Mouse (Mus musculus) thymus, postnatal 25 days (tissue): ENCODE measurements at regions not wholly inside any gene's neighbourhood (a gene's known extent, or its start where the extent isn't known, plus 50 kb on each side); places are given as distances from the start of the nearest gene placed in this dataset.
"Not testable (repeated sequence)": the region's sequence is repeated elsewhere in the genome, so short reads cannot be mapped to it uniquely, and the experiment has no call there.

Experiments used
- DNase-seq: peaks from one replicate; pipeline ENCODE4 v3.0.0; 2022

GRCm38 (mm10) chr9:30662456-30662855, 235.5 kb downstream of the Snx19 start:
- DNase-seq: no peak

- DNase-seq: no peak
Measured at GRCm38 (mm10) chr9:30653961-30654360, 227.1 kb downstream of the Snx19 start.

- DNase-seq: no peak
Measured at GRCm38 (mm10) chr9:30653210-30653609, 226.3 kb downstream of the Snx19 start.

GRCm38 (mm10) chr9:30649392-30650054, 222.6 kb downstream of the Snx19 start:
- no peak for DNase-seq

- no peak for DNase-seq
Measured at GRCm38 (mm10) chr9:30633741-30634470, 207.0 kb downstream of the Snx19 start.

GRCm38 (mm10) chr9:30632164-30633146, 205.5 kb downstream of the Snx19 start:
- DNase-seq: no peak

- DNase-seq: no peak
Measured at GRCm38 (mm10) chr9:30625635-30626034, 198.7 kb downstream of the Snx19 start.

GRCm38 (mm10) chr9:30625090-30625489, 198.2 kb downstream of the Snx19 start:
- DNase-seq: no peak

GRCm38 (mm10) chr9:30624481-30624880, 197.6 kb downstream of the Snx19 start:
- DNase-seq: no peak

- no peak for DNase-seq
Measured at GRCm38 (mm10) chr9:30619325-30619724, 192.4 kb downstream of the Snx19 start.

- no peak for DNase-seq
Measured at GRCm38 (mm10) chr9:30618181-30618580, 191.3 kb downstream of the Snx19 start.

- no peak for DNase-seq
Measured at GRCm38 (mm10) chr9:30613715-30614114, 186.8 kb downstream of the Snx19 start.

GRCm38 (mm10) chr9:30613003-30613552, 186.2 kb downstream of the Snx19 start:
- no peak for DNase-seq

- DNase-seq: no peak
Measured at GRCm38 (mm10) chr9:30610328-30610727, 183.4 kb downstream of the Snx19 start.

- DNase-seq: no peak
Measured at GRCm38 (mm10) chr9:30599756-30600155, 172.8 kb downstream of the Snx19 start.

GRCm38 (mm10) chr9:30597691-30598090, 170.8 kb downstream of the Snx19 start:
- DNase-seq: no peak

GRCm38 (mm10) chr9:30597092-30597491, 170.2 kb downstream of the Snx19 start:
- not testable (repeated sequence) for DNase-seq

GRCm38 (mm10) chr9:30592601-30593000, 165.7 kb downstream of the Snx19 start:
- DNase-seq: no peak

- DNase-seq: no peak
Measured at GRCm38 (mm10) chr9:30591246-30591645, 164.3 kb downstream of the Snx19 start.

GRCm38 (mm10) chr9:30590661-30591179, 163.8 kb downstream of the Snx19 start:
- no peak for DNase-seq

- DNase-seq: no peak
Measured at GRCm38 (mm10) chr9:30581271-30581821, 154.4 kb downstream of the Snx19 start.

GRCm38 (mm10) chr9:30580500-30580899, 153.6 kb downstream of the Snx19 start:
- no peak for DNase-seq
